Mouse (Mus musculus): ENCODE measurements at regions not wholly inside any gene's neighbourhood (a gene's known extent, or its start where the extent isn't known, plus 50 kb on each side); places are given as distances from the start of the nearest gene placed in this dataset.

GRCm38 (mm10) chr7:137522450-137522849, 85.0 kb downstream of the Glrx3 start:
- Histone ChIP-seq H3K27me3 (ENCODE audit: control insufficient read depth, insufficient read depth, low read length) (no peaks in the 10 kb centered on the region), H3K36me3 (ENCODE audit: control insufficient read depth, insufficient read depth, low read length) (no peaks in the 10 kb centered on the region), H3K9ac (ENCODE audit: low read length) (no peak overlapping the region), H3K4me2 (replicated peaks; ENCODE audit: low read depth) (no peak overlapping the region), H3K4me3 (ENCODE audit: low read depth, low read length) (no peak overlapping the region), H3K9me3 (ENCODE audit: control insufficient read depth, low read length) (no peaks in the 10 kb centered on the region), H3K27ac (replicated peaks) (no peak overlapping the region), H3K4me1 (replicated peaks; ENCODE audit: control insufficient read depth, insufficient read depth) (no peaks in the 10 kb centered on the region)
- no peak for ATAC-seq (ENCODE audit: low FRiP score, low TSS enrichment)
- TF ChIP-seq EP300 (optimal IDR thresholded peaks at IDR 0.05) (no peak), CTCF (IDR thresholded peaks at IDR 0.05; ENCODE audit: low read depth) (no peak)
- no peak for DNase-seq (ENCODE audit: low spot score)
- 81% methylated on average over 5 of the region's 5 CpGs for WGBS

- Histone ChIP-seq H3K9ac (ENCODE audit: low read length) (no peak overlapping the region), H3K4me2 (replicated peaks; ENCODE audit: low read depth) (no peak overlapping the region), H3K27ac (replicated peaks) (no peak overlapping the region), H3K4me1 (replicated peaks; ENCODE audit: control insufficient read depth, insufficient read depth) (no peaks in the 10 kb centered on the region), H3K9me3 (ENCODE audit: control insufficient read depth, low read length) (no peaks in the 10 kb centered on the region), H3K27me3 (ENCODE audit: control insufficient read depth, insufficient read depth, low read length) (no peaks in the 10 kb centered on the region), H3K4me3 (ENCODE audit: low read depth, low read length) (no peak overlapping the region), H3K36me3 (ENCODE audit: control insufficient read depth, insufficient read depth, low read length) (no peaks in the 10 kb centered on the region)
- DNase-seq (ENCODE audit: low spot score): no peak
- WGBS: 78% methylated on average over 4 of the region's 4 CpGs
- ATAC-seq (ENCODE audit: low FRiP score, low TSS enrichment): no peak
- no peak for TF ChIP-seq EP300 (optimal IDR thresholded peaks at IDR 0.05)
- no peak for TF ChIP-seq CTCF (IDR thresholded peaks at IDR 0.05; ENCODE audit: low read depth)
These were observed 96.1 kb downstream of the Glrx3 start for GRCm38 (mm10) chr7:137533476-137533875.

- ATAC-seq (ENCODE audit: low FRiP score, low TSS enrichment): no peak
- 21% methylated on average over 2 of the region's 2 CpGs for WGBS
- no peak for TF ChIP-seq EP300 (optimal IDR thresholded peaks at IDR 0.05)
- peak; percentile 81 for TF ChIP-seq CTCF (IDR thresholded peaks at IDR 0.05; ENCODE audit: low read depth)
- no peaks in the 10 kb centered on the region for H3K27me3 ChIP-seq (ENCODE audit: control insufficient read depth, insufficient read depth, low read length)
- H3K4me1 ChIP-seq (replicated peaks; ENCODE audit: control insufficient read depth, insufficient read depth): no peaks in the 10 kb centered on the region
- no peaks in the 10 kb centered on the region for H3K9me3 ChIP-seq (ENCODE audit: control insufficient read depth, low read length)
- DNase-seq (ENCODE audit: low spot score): no peak
- no peaks in the 10 kb centered on the region for H3K36me3 ChIP-seq (ENCODE audit: control insufficient read depth, insufficient read depth, low read length)
- H3K9ac ChIP-seq (ENCODE audit: low read length): no peak overlapping the region
- no peak overlapping the region for H3K4me3 ChIP-seq (ENCODE audit: low read depth, low read length)
- H3K27ac ChIP-seq (replicated peaks): no peak overlapping the region
- H3K4me2 ChIP-seq (replicated peaks; ENCODE audit: low read depth): no peak overlapping the region
These were observed 112.6 kb downstream of the Glrx3 start for GRCm38 (mm10) chr7:137549991-137550390.

GRCm38 (mm10) chr7:137552551-137553198, 115.3 kb downstream of the Glrx3 start:
- Histone ChIP-seq H3K4me1 (replicated peaks; ENCODE audit: control insufficient read depth, insufficient read depth) (no peaks in the 10 kb centered on the region), H3K9ac (ENCODE audit: low read length) (no peak overlapping the region), H3K27me3 (ENCODE audit: control insufficient read depth, insufficient read depth, low read length) (no peaks in the 10 kb centered on the region), H3K4me2 (replicated peaks; ENCODE audit: low read depth) (no peak overlapping the region), H3K9me3 (ENCODE audit: control insufficient read depth, low read length) (no peaks in the 10 kb centered on the region), H3K36me3 (ENCODE audit: control insufficient read depth, insufficient read depth, low read length) (no peaks in the 10 kb centered on the region), H3K4me3 (ENCODE audit: low read depth, low read length) (no peak overlapping the region), H3K27ac (replicated peaks) (no peak overlapping the region)
- ATAC-seq (ENCODE audit: low FRiP score, low TSS enrichment) (no peak), DNase-seq (ENCODE audit: low spot score) (no peak)
- no peak for TF ChIP-seq CTCF (IDR thresholded peaks at IDR 0.05; ENCODE audit: low read depth)
- WGBS: 49% methylated on average over 5 of the region's 5 CpGs

GRCm38 (mm10) chr7:137555481-137555880, 118.1 kb downstream of the Glrx3 start:
- H3K9ac ChIP-seq (ENCODE audit: low read length): no peak overlapping the region
- no peaks in the 10 kb centered on the region for H3K4me1 ChIP-seq (replicated peaks; ENCODE audit: control insufficient read depth, insufficient read depth)
- no peak for ATAC-seq (ENCODE audit: low FRiP score, low TSS enrichment)
- H3K27ac ChIP-seq (replicated peaks): no peak overlapping the region
- H3K4me3 ChIP-seq (ENCODE audit: low read depth, low read length): no peak overlapping the region
- no peaks in the 10 kb centered on the region for H3K36me3 ChIP-seq (ENCODE audit: control insufficient read depth, insufficient read depth, low read length)
- H3K9me3 ChIP-seq (ENCODE audit: control insufficient read depth, low read length): no peaks in the 10 kb centered on the region
- no peak overlapping the region for H3K4me2 ChIP-seq (replicated peaks; ENCODE audit: low read depth)
- TF ChIP-seq CTCF (IDR thresholded peaks at IDR 0.05; ENCODE audit: low read depth) (no peak), EP300 (optimal IDR thresholded peaks at IDR 0.05) (no peak)
- no peaks in the 10 kb centered on the region for H3K27me3 ChIP-seq (ENCODE audit: control insufficient read depth, insufficient read depth, low read length)
- WGBS: 63% methylated on average over 2 of the region's 2 CpGs
- DNase-seq (ENCODE audit: low spot score): no peak

GRCm38 (mm10) chr7:137557439-137557838, 120.0 kb downstream of the Glrx3 start:
- DNase-seq (ENCODE audit: low spot score): no peak
- no peak overlapping the region for H3K4me3 ChIP-seq (ENCODE audit: low read depth, low read length)
- 95% methylated on average over 3 of the region's 3 CpGs for WGBS
- H3K4me2 ChIP-seq (replicated peaks; ENCODE audit: low read depth): no peak overlapping the region
- TF ChIP-seq CTCF (IDR thresholded peaks at IDR 0.05; ENCODE audit: low read depth) (no peak), EP300 (optimal IDR thresholded peaks at IDR 0.05) (no peak)
- no peak for ATAC-seq (ENCODE audit: low FRiP score, low TSS enrichment)
- H3K9ac ChIP-seq (ENCODE audit: low read length): no peak overlapping the region
- no peaks in the 10 kb centered on the region for H3K9me3 ChIP-seq (ENCODE audit: control insufficient read depth, low read length)
- no peaks in the 10 kb centered on the region for H3K27me3 ChIP-seq (ENCODE audit: control insufficient read depth, insufficient read depth, low read length)
- no peaks in the 10 kb centered on the region for H3K36me3 ChIP-seq (ENCODE audit: control insufficient read depth, insufficient read depth, low read length)
- no peaks in the 10 kb centered on the region for H3K4me1 ChIP-seq (replicated peaks; ENCODE audit: control insufficient read depth, insufficient read depth)
- no peak overlapping the region for H3K27ac ChIP-seq (replicated peaks)

Data from stomach, postnatal 0 days (tissue).